Mouse (Mus musculus): ENCODE data around the gene Olfr689. TPM values are rescaled to one million over a fixed set of nuclear protein-coding genes. Genes with fewer than 3 reads are reported as not detected.
"Not testable (repeated sequence)": the region's sequence is repeated elsewhere in the genome, so short reads cannot be mapped to it uniquely, and the experiment has no call there.

The Olfr689 gene
- total RNA-seq (2021) = not detected

GRCm38 (mm10) chr7:105310865-105311264 lies at the start of gene Olfr689:
Olfr689 (plus strand) TSS chr7:105311165.
- no peak for DNase-seq (ENCODE audit: low spot score in 2 of 2)

GRCm38 (mm10) chr7:105272426-105272825 lies 38.5 kb upstream of the Olfr689 start:
- intact Hi-C loops (cut with DNase I) = no loop called here
- no peak for DNase-seq (ENCODE audit: low spot score in 2 of 2)

More at GRCm38 (mm10) chr7:105310865-105311264, at the start of gene Olfr689:
- intact Hi-C loops (cut with DNase I) = no loop called here

DNA sequence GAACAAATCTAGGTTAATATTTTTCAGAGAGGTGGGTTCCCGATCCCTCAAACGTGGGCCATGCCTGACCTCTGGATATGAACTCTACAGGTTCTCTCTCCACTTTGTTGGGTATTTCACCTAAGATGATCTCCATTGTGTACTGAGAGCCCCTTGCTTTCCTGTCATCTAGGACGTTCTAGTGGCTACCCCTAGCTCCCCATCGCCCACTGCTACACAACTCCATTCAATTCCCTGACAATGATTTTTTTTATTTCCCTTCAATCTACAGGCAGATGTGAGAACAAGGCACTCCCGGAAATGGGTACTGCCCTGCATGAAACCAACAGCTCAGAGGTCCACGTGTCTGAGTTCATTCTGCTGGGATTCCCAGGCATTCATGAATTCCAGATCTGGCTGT lies 23.2 kb upstream of the Olfr689 start, which contains the start of gene Olfr688:
Gene Olfr688, plus strand, starts transcription at position 301 of the 400 bp plus-strand sequence.
- no peak for DNase-seq (ENCODE audit: low spot score in 2 of 2)
- intact Hi-C loops (cut with DNase I) = no loop called here

DNA sequence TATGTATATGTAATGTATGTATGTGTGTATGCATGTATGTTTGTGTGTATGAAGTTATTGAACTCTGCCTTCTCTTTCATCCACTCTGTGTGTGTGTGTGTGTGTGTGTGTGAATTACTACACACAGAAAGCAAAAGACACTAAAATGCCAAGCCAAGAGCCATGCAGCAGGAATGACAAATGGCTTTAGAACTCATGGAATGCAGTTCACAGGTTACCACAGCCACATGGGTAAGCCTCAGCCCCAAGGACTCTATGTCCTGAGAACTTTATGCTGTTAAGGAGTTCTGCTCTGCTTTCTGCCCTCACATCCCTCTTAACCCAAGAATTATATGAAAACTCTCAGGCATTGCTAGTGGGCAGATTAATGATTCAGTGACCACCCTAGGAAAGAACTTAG lies 20.9 kb upstream of the Olfr689 start:
- intact Hi-C loops (cut with DNase I) = no loop called here

GRCm38 (mm10) chr7:105325302-105325701 lies 14.3 kb downstream of the Olfr689 start:
- no peak for DNase-seq (ENCODE audit: low spot score in 2 of 2)
- intact Hi-C loops (cut with DNase I) = no loop called here

More for the DNA sequence above, 20.9 kb upstream of the Olfr689 start:
- no peak for DNase-seq (ENCODE audit: low spot score in 2 of 2)

GRCm38 (mm10) chr7:105334004-105334403 lies 23.0 kb downstream of the Olfr689 start, which contains the start of gene Olfr690:
Olfr690 (minus strand) TSS chr7:105334104.
- intact Hi-C loops (cut with DNase I) = no loop called here
- no peak for DNase-seq (ENCODE audit: low spot score in 2 of 2)

GRCm38 (mm10) chr7:105342170-105342569 lies 31.2 kb downstream of the Olfr689 start, which contains the start of gene Olfr691:
Olfr691 (minus strand) TSS chr7:105342270.
- intact Hi-C loops (cut with DNase I) = no loop called here
- DNase-seq (ENCODE audit: low spot score in 2 of 2) = no peak

DNA sequence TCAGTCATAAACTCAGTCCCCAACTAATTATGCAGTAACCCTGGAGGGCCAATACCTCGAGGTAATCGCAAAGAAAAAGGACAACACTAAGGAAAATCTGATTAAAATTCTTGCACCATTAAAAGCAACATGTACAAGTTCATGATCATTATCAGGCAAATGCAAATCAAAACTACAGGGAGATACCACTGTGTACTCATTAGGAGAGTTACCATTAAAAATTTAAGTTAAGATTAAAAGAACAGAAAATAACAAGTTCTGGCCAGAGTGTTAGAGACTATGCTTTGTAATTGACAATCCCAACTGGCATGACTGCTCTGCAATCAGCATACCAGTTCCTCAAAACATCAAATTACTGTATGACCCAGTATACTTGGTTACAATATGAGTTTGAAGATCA lies 31.8 kb downstream of the Olfr689 start:
- no peak for DNase-seq (ENCODE audit: low spot score in 2 of 2)
- intact Hi-C loops (cut with DNase I) = no loop called here

DNA sequence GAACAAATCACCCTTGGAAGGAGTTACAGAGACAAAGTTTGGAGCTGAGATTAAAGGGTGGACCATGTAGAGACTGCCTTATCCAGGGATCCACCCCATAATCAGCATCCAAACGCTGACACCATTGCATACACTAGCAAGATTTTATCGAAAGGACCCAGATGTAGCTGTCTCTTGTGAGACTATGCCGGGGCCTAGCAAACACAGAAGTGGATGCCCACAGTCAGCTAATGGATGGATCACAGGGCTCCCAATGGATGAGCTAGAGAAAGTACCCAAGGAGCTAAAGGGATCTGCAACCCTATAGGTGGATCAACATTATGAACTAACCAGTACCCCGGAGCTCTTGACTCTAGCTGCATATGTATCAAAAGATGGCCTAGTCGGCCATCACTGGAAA lies 45.1 kb downstream of the Olfr689 start:
- DNase-seq (ENCODE audit: low spot score in 2 of 2); intact Hi-C loops (cut with DNase I): not testable (repeated sequence)

DNA sequence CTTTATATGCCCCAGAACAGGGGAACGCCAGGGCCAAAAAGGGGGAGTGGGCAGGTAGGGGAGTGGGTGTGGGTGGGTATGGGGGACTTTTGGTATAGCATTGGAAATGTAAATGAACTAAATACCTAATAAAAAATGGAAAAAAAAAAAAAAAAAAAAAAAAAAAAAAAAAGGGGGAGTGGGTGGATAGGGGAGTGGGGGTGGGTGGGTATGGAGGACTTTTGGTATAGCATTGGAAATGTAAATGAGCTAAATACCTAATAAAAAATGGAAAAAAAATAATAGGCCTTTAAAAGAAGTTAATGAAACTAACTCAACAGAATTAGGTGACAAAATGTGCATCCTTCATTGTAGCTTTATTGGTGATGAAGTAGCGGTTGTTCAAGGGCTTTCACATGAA lies 45.5 kb downstream of the Olfr689 start:
- intact Hi-C loops (cut with DNase I); DNase-seq (ENCODE audit: low spot score in 2 of 2): not testable (repeated sequence)

GRCm38 (mm10) chr7:105361713-105362112 lies 50.7 kb downstream of the Olfr689 start:
- intact Hi-C loops (cut with DNase I) = no loop called here
- DNase-seq (ENCODE audit: low spot score in 2 of 2) = no peak

DNA sequence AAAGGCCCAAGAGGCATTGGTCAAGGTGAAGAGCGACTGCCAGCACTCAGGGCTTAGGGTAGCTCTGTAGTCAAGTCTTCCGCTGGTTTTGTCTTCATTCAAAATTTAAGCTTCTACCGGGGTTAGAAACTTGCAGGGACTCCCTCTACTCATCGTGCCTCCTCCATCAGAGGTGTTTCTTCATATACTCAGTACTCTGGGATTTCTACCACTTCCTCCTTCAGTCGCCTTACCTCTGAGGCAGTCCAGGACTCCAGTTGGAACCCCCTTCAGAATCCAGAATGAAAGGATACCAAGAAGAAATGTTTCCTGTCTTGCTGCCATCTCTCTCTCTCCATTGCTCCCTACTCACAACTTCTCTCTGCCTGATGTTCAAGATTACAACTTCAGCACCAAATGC lies 56.3 kb downstream of the Olfr689 start:
- no peak for DNase-seq (ENCODE audit: low spot score in 2 of 2)
- intact Hi-C loops (cut with DNase I) = no loop called here

- intact Hi-C loops (cut with DNase I) = no loop called here
- DNase-seq (ENCODE audit: low spot score in 2 of 2) = no peak
These were observed 57.0 kb downstream of the Olfr689 start, which contains the start of gene Olfr692 for GRCm38 (mm10) chr7:105367930-105368329. Olfr692 (plus strand) TSS chr7:105368230.

- intact Hi-C loops (cut with DNase I) = no loop called here
These were observed 57.6 kb downstream of the Olfr689 start for GRCm38 (mm10) chr7:105368521-105368920.

More at GRCm38 (mm10) chr7:105368521-105368920, 57.6 kb downstream of the Olfr689 start:
- DNase-seq (ENCODE audit: low spot score in 2 of 2) = no peak

Other genes starting within 250 kb of the Olfr689 start
- not detected for gene Olfr678, start 246.7 kb upstream of the Olfr689 start, total RNA-seq (2021)
- not detected for gene Olfr679, start 230.0 kb upstream of the Olfr689 start, total RNA-seq (2021)
- not detected for gene Olfr680-ps1, start 218.3 kb upstream of the Olfr689 start, total RNA-seq (2021)
- not detected for gene Olfr681, start 194.3 kb upstream of the Olfr689 start, total RNA-seq (2021)
- gene Olfr683, start 164.2 kb upstream of the Olfr689 start, total RNA-seq (2021) = not detected
- not detected for gene Olfr684, start 147.5 kb upstream of the Olfr689 start, total RNA-seq (2021)
- gene Olfr685, start 125.2 kb upstream of the Olfr689 start, total RNA-seq (2021) = not detected
- not detected for gene Olfr686, start 103.7 kb upstream of the Olfr689 start, total RNA-seq (2021)
- gene Olfr688, start 23.1 kb upstream of the Olfr689 start, total RNA-seq (2021) = not detected
- 1 to 10 TPM in 1 of 2 experiments, under 1 TPM in 1; 0.62 to 1.3 TPM for gene Olfr690, start 22.9 kb downstream of the Olfr689 start, total RNA-seq (2021)
- 1 to 10 TPM in 1 of 2 experiments, under 1 TPM in 1; 0.73 to 1.2 TPM for gene Olfr691, start 31.1 kb downstream of the Olfr689 start, total RNA-seq (2021)
- not detected for gene Olfr692, start 57.1 kb downstream of the Olfr689 start, total RNA-seq (2021)
- not detected for gene Gm5901, start 63.9 kb downstream of the Olfr689 start, total RNA-seq (2021)
- 10 to 100 TPM; 73.2 to 77.9 TPM for gene Fam160a2, start 88.9 kb downstream of the Olfr689 start, total RNA-seq (2021)
- gene Cnga4, start 93.4 kb downstream of the Olfr689 start, total RNA-seq (2021) = 1 to 10 TPM in 1 of 2 experiments, under 1 TPM in 1; 0.89 to 1.1 TPM
- gene Cckbr, start 114.6 kb downstream of the Olfr689 start, total RNA-seq (2021) = 10 to 100 TPM; 56.0 to 66.5 TPM
- gene Cavin3, start 171.1 kb downstream of the Olfr689 start, total RNA-seq (2021) = 10 to 100 TPM; 20.8 to 22.6 TPM
- 100 to 1,000 TPM; 103 to 111 TPM for gene Smpd1, start 243.2 kb downstream of the Olfr689 start, total RNA-seq (2021)

All from left cerebral cortex, postnatal 25 days (tissue).